Mouse (Mus musculus) forebrain, embryonic 11.5 days (tissue): Measurements from ENCODE around the gene Zfp853. TPM values are rescaled to one million over a fixed set of nuclear protein-coding genes. Genes with fewer than 3 reads are reported as not detected.

Experiments
- ATAC-seq: fragments of 200-750 bp; cut with Nextera tagmentation; replicated peaks from 2 replicates; pipeline ENCODE4 v1.8.0; 2017; ENCODE audit warnings: moderate TSS enrichment; ENCODE audit not compliant: low FRiP score
- DNase-seq: peaks from one replicate; pipeline ENCODE4 v3.0.0-alpha.2; 2017; ENCODE audit warnings: low spot score
- H3K27ac ChIP-seq: fragments of 300-500 bp; sonication (generic); 2 replicates; pipeline ENCODE4 v1.5.1; 2014; ENCODE audit warnings: low read depth, low read length
- H3K27me3 ChIP-seq: fragments of 300-500 bp; sonication (generic); 2 replicates; pipeline ENCODE4 v1.6.1; 2014; ENCODE audit warnings: mild to moderate bottlenecking, low read length, mixed read lengths; ENCODE audit not compliant: control insufficient read depth, insufficient read depth
- H3K36me3 ChIP-seq: fragments of 300-500 bp; sonication (generic); 2 replicates; pipeline ENCODE4 v1.6.1; 2014; ENCODE audit warnings: mild to moderate bottlenecking, low read length, moderate library complexity, mixed read lengths; ENCODE audit not compliant: control insufficient read depth, insufficient read depth
- H3K4me1 ChIP-seq: fragments of 300-500 bp; sonication (generic); replicated peaks from 2 replicates; pipeline ENCODE4 v1.6.1; 2014; ENCODE audit warnings: low read length, mixed read lengths; ENCODE audit not compliant: control insufficient read depth, insufficient read depth
- H3K4me2 ChIP-seq: fragments of 300-500 bp; sonication (generic); 2 replicates; pipeline ENCODE4 v1.6.1; 2014; ENCODE audit warnings: low read depth, mild to moderate bottlenecking, low read length, moderate library complexity, mixed read lengths; ENCODE audit not compliant: severe bottlenecking
- H3K4me3 ChIP-seq: fragments of 300-500 bp; sonication (generic); 2 replicates; pipeline ENCODE4 v1.5.1; 2014; ENCODE audit warnings: low read depth, low read length
- H3K9ac ChIP-seq: fragments of 300-500 bp; sonication (generic); 2 replicates; pipeline ENCODE4 v1.6.1; 2014; ENCODE audit warnings: low read length
- H3K9me3 ChIP-seq: fragments of 300-500 bp; sonication (generic); 2 replicates; pipeline ENCODE4 v1.6.1; 2016; ENCODE audit warnings: low read length, mixed read lengths; ENCODE audit not compliant: control insufficient read depth
- WGBS: fragments of 180-500 bp; shearing (Covaris S2); extraction: QIAGEN DNeasy Blood & Tissue Kit; methylation state at CpG from one replicate; pipeline ENCODE4 v1.1.7; 2014; 5-methylcytosine and 5-hydroxymethylcytosine counted together
- polyA plus RNA-seq: library from polyadenylated mRNA; unstranded; fragments of >200 nt; fragmentation: Nextera tagmentation; extraction: Ambion mirVana; gene quantifications from 2 replicates; pipeline ENCODE4 v1.2.1, GENCODE M21; 2014

Gene Zfp853
- polyA plus RNA-seq, 1 experiment from 2014 or later, result not detected

- ATAC-seq (no peak), DNase-seq (peak; percentile 61)
- Histone ChIP-seq H3K27ac (no peak overlapping the region), H3K4me2 (peak overlapping the region; percentile 52), H3K9me3 (no peaks in the 10 kb centered on the region), H3K27me3 (peaks cover 47% of the 10 kb centered on the region), H3K4me3 (peak overlapping the region; percentile 23), H3K36me3 (no peaks in the 10 kb centered on the region), H3K9ac (peak overlapping the region; percentile 33), H3K4me1 (peaks cover 3% of the 10 kb centered on the region; the same call in 1 of the 2 replicates)
- 1% methylated on average over 48 of the region's 48 CpGs for WGBS
These were observed 5.6 kb downstream of the Zfp853 start for GRCm38 (mm10) chr5:143287774-143288328.

DNA sequence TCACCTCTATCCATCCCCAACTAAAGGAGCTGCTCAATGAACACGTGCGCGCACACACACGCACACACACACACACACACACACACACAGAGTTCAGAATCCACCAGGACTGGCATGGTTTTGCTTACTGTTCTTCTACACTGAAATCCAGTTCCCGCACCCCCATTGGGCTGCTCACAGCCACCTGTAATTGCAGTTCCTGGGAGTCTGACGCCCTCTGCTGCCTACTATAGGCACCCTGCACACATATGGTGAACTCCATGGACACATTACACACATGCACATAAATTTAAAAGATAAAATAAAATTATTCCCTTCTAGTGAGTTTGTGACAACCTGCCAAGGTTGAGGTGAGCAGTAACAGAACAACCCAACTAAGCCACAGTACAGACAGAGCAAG, 8.7 kb downstream of the Zfp853 start:
- DNase-seq (no peak), ATAC-seq (no peak)
- no peak overlapping the region for H3K27ac ChIP-seq
- H3K9ac ChIP-seq, result no peak overlapping the region
- no peaks in the 10 kb centered on the region for H3K9me3 ChIP-seq
- peaks cover 3% of the 10 kb centered on the region; the same call in 1 of the 2 replicates for H3K4me1 ChIP-seq
- no peak overlapping the region for H3K4me2 ChIP-seq
- WGBS, result 53% methylated on average over 6 of the region's 6 CpGs
- no peaks in the 10 kb centered on the region for H3K36me3 ChIP-seq
- H3K27me3 ChIP-seq, result peaks cover 32% of the 10 kb centered on the region
- H3K4me3 ChIP-seq, result no peak overlapping the region

DNA sequence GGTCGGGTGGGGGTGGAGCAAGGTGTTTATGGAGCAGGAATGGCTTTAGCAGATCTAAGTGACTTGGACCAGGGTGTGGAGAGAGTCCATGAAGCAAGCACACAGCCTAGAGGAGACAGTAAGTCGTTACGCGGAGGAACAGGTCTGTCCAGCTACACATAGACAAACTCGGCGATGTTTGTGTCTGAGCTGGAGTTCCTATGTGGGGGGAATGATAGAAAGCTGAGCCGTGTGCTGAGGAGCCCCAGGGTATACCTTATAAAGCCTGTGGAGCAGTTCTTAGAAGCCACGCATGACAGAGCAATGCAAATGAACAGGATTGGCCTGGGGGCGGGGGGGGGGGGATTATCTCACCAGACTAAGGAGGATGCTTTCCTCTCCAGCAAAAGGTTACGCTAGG, 14.2 kb downstream of the Zfp853 start:
- ATAC-seq (no peak), DNase-seq (no peak)
- Histone ChIP-seq H3K4me2 (no peak overlapping the region), H3K4me3 (no peak overlapping the region), H3K27me3 (no peaks in the 10 kb centered on the region), H3K36me3 (no peaks in the 10 kb centered on the region), H3K9me3 (no peaks in the 10 kb centered on the region), H3K4me1 (0 out of 2 replicates have a peak, but pooled peaks cover 2% of the 10 kb centered on the region), H3K9ac (no peak overlapping the region), H3K27ac (no peak overlapping the region)
- WGBS, result 43% methylated on average over 10 of the region's 10 CpGs

DNA sequence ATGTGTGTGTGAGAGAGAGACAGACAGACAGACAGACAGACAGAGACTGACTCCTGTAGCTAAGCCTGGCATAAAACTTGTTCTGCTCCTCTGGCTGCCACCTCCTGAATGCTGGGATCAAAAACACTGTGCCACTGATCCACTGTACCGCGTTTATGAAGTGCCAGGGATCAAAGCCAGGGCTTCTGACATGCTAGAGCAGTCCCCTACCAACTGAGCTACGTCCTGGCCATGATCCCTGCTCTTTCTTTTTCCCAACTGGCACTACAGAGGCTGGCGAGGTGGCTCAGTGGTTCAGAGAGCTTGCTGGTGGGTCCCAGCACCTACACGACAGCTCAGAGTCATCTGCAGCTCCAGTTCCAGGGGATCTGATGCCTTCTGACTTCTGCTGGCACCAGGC, 17.7 kb downstream of the Zfp853 start:
- ATAC-seq, result no peak
- no peak overlapping the region for H3K4me2 ChIP-seq
- H3K27me3 ChIP-seq, result no peaks in the 10 kb centered on the region
- H3K9me3 ChIP-seq, result no peaks in the 10 kb centered on the region
- no peak overlapping the region for H3K27ac ChIP-seq
- H3K4me3 ChIP-seq, result no peak overlapping the region
- no peak overlapping the region for H3K9ac ChIP-seq
- no peak for DNase-seq
- H3K4me1 ChIP-seq, result peaks cover 2% of the 10 kb centered on the region; the same call in 1 of the 2 replicates
- WGBS, result 59% methylated on average over 5 of the region's 5 CpGs
- H3K36me3 ChIP-seq, result no peaks in the 10 kb centered on the region

DNA sequence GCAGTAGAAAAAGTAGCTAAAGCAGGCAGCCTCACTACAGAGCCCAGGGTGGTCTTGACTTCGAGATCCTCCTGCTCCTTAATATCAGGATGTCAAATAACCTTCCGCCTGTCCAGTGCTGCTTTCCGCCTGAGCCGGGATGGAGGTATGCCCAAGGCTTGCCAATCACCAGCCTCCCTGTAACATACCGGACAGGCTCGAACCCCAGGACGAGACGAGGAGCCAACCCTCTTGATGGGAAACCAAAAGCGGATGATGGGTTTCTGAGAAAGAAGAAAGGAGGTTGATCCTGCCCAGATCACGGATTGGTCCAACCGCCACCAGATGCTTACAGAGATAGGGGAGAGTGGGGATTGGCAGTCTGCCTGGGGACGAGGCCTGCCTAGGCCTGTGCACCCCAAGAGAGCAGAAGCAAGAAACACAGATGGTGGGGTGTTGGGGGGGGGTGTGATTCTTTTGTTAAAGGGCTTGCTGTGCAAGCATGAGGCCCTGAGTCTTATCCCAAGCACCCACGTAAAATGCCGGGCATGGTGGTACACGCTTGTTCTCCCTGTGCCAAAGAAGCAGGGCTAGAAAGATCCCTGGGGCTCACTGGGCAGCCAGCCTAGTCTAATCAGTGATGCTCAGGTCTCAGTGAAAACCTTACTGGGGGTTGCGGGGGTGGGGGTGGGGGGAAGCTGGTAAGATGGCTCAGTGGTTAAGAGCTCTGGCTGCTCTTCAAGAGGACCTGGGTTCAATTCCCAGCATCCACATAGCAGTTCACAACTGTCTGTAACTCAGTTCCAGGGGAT, 20.7 kb downstream of the Zfp853 start:
- no peak overlapping the region for H3K4me2 ChIP-seq
- H3K4me1 ChIP-seq, result peaks cover 11% of the 10 kb centered on the region
- no peak for ATAC-seq
- H3K4me3 ChIP-seq, result no peak overlapping the region
- no peaks in the 10 kb centered on the region for H3K36me3 ChIP-seq
- H3K27ac ChIP-seq, result no peak overlapping the region
- WGBS, result 88% methylated on average over 16 of the region's 16 CpGs
- no peaks in the 10 kb centered on the region for H3K9me3 ChIP-seq
- no peak for DNase-seq
- H3K27me3 ChIP-seq, result no peaks in the 10 kb centered on the region
- H3K9ac ChIP-seq, result no peak overlapping the region

DNA sequence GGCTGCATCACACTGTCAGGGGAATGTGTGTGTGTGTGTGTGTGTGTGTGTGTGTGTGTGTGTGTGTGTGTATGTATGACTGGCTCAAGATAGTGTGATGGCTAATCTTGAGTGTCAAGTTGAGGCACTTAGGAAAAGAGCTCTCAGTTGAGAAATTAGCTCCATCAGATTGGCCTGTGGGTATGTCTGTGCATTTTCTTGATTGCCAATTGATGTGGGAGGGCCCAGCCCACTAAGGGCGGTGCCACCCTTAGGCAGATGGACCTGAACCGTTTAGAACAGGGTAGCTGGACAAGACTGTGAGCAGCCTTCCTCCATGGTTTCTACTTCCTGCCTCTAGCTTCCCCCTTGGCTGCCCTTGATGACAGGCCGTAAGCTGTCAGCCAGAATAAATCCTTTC, 21.3 kb downstream of the Zfp853 start:
- Histone ChIP-seq H3K9me3 (no peaks in the 10 kb centered on the region), H3K4me3 (no peak overlapping the region), H3K9ac (no peak overlapping the region), H3K4me1 (peaks cover 11% of the 10 kb centered on the region), H3K27ac (no peak overlapping the region), H3K4me2 (no peak overlapping the region), H3K27me3 (no peaks in the 10 kb centered on the region), H3K36me3 (no peaks in the 10 kb centered on the region)
- DNase-seq, result no peak
- WGBS, result 75% methylated on average over 3 of the region's 3 CpGs
- ATAC-seq, result no peak

- Histone ChIP-seq H3K36me3 (no peaks in the 10 kb centered on the region), H3K4me2 (no peak overlapping the region), H3K27ac (no peak overlapping the region), H3K4me3 (no peak overlapping the region), H3K4me1 (peaks cover 11% of the 10 kb centered on the region), H3K27me3 (no peaks in the 10 kb centered on the region), H3K9me3 (no peaks in the 10 kb centered on the region), H3K9ac (no peak overlapping the region)
- ATAC-seq, result no peak
- DNase-seq, result no peak
- WGBS, result 86% methylated on average over 6 of the region's 6 CpGs
These were observed 21.8 kb downstream of the Zfp853 start for GRCm38 (mm10) chr5:143271642-143272041.

DNA sequence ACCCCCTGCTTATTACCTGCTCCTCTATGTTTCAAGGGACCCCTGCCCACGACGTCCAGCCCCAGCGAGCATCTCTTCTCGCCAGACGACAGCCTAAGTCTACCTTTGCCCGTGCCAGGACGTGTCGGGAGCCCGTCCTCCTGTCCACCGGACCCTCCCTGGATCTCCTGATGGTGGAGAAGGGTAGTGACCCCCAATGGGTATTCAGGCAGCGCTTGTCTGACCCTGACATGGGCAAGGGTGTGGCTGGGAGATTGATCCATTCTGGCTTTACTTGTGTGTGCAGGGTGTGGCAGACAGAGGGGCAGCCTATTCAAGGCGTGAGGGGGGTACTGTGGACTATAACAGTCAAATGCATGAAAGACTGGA, 23.3 kb downstream of the Zfp853 start:
- Histone ChIP-seq H3K4me2 (peak overlapping the region; percentile 96), H3K4me3 (peak overlapping the region; percentile 96), H3K4me1 (peaks cover 11% of the 10 kb centered on the region), H3K36me3 (no peaks in the 10 kb centered on the region), H3K9me3 (no peaks in the 10 kb centered on the region), H3K9ac (peak overlapping the region; percentile 97), H3K27me3 (no peaks in the 10 kb centered on the region), H3K27ac (no peak overlapping the region)
- ATAC-seq (peak; percentile 28), DNase-seq (no peak)
- 5% methylated on average over 12 of the region's 12 CpGs for WGBS
